Mouse (Mus musculus) liver, embryonic 14.5 days (tissue): ENCODE measurements around the gene Gm4869. TPM values are rescaled to one million over a fixed set of nuclear protein-coding genes. Genes with fewer than 3 reads are reported as not detected.

ENCODE experiments used
- ATAC-seq: fragments of 200-750 bp; cut with Nextera tagmentation; 2 replicates; pipeline ENCODE4 v1.8.0; 2017; ENCODE audit warnings: moderate number of reproducible peaks, mild to moderate bottlenecking, moderate library complexity; ENCODE audit not compliant: insufficient read depth
- DNase-seq, 3 experiments: peaks; one replicate each; pipeline ENCODE4 v3.0.0-alpha.2; 2012 to 2013; ENCODE audit warnings: low read depth in 3 of 3, low spot score in 3 of 3
- H3K27ac ChIP-seq: fragments of 300-500 bp; sonication (generic); 2 replicates; pipeline ENCODE4 v1.5.1; 2014; ENCODE audit warnings: moderate library complexity, mild to moderate bottlenecking, control low read depth, inconsistent platforms
- H3K27me3 ChIP-seq: fragments of 300-500 bp; sonication (generic); 2 replicates; pipeline ENCODE4 v1.6.1; 2014; ENCODE audit warnings: mild to moderate bottlenecking, low read length, moderate library complexity; ENCODE audit not compliant: control insufficient read depth, insufficient read depth
- H3K36me3 ChIP-seq: fragments of 300-500 bp; sonication (generic); replicated peaks from 2 replicates; pipeline ENCODE4 v1.6.1; 2014; ENCODE audit warnings: low read depth; ENCODE audit not compliant: control insufficient read depth, insufficient read depth
- H3K4me1 ChIP-seq, 2 experiments: fragments of 200-500 bp in 1 of 2; fragments of 300-500 bp in 1 of 2; sonication (generic) in 1 of 2; replicated peaks; 2 replicates each; pipeline ENCODE4 v1.6.1; 2012 to 2014; ENCODE audit warnings: antibody characterized with exemption in 1 of 2, inconsistent platforms in 1 of 2, low read length in 1 of 2; ENCODE audit not compliant: control insufficient read depth in 2 of 2, insufficient read depth in 2 of 2
- H3K4me2 ChIP-seq: fragments of 300-500 bp; sonication (generic); 2 replicates; pipeline ENCODE4 v1.6.1; 2014; ENCODE audit warnings: low read depth, mild to moderate bottlenecking, control low read depth, moderate library complexity
- H3K4me3 ChIP-seq, 2 experiments: fragments of 200-500 bp in 1 of 2; fragments of 300-500 bp in 1 of 2; sonication (generic) in 1 of 2; 2 replicates each; pipeline ENCODE4 v1.5.1; 2012 to 2014; ENCODE audit warnings: low read depth in 2 of 2, low read length in 2 of 2, mild to moderate bottlenecking in 2 of 2, control low read depth in 1 of 2, inconsistent platforms in 1 of 2, moderate library complexity in 1 of 2; ENCODE audit not compliant: insufficient read depth in 1 of 2
- H3K9ac ChIP-seq: fragments of 300-500 bp; sonication (generic); replicated peaks from 2 replicates; pipeline ENCODE4 v1.6.1; 2014; ENCODE audit warnings: mild to moderate bottlenecking, control low read depth, moderate library complexity
- H3K9me3 ChIP-seq: fragments of 300-500 bp; sonication (generic); 2 replicates; pipeline ENCODE4 v1.6.1; 2016; ENCODE audit warnings: low read length, mixed read lengths; ENCODE audit not compliant: control insufficient read depth
- CTCF ChIP-seq: IDR thresholded peaks from 2 replicates; pipeline ENCODE4 v1.5.1; 2016; ENCODE audit warnings: antibody characterized with exemption, low read depth, control low read depth
- EP300 ChIP-seq: IDR thresholded peaks from 2 replicates; pipeline ENCODE4 v1.6.1; 2016; ENCODE audit warnings: antibody characterized with exemption, low read depth
- WGBS: fragments of 180-500 bp; shearing (Covaris S2); extraction: QIAGEN DNeasy Blood & Tissue Kit; methylation state at CpG from one replicate; pipeline ENCODE4 v1.1.7; 2014; ENCODE audit not compliant: insufficient replicate concordance; 5-methylcytosine and 5-hydroxymethylcytosine counted together
- polyA plus RNA-seq, 2 experiments: library from polyadenylated mRNA; depleted of rRNA in 1 of 2; stranded (reverse) in 1 of 2; unstranded in 1 of 2; fragments of >200 nt; fragmentation: Nextera tagmentation in 1 of 2; extraction: Ambion mirVana in 1 of 2; gene quantifications; 2 replicates each; pipeline versions ENCODE4 v1.2.1 to v1.2.3; 2012 to 2014

Gene Gm4869
- polyA plus RNA-seq, 2 experiments: 0.01 TPM; not detected in 1

DNA sequence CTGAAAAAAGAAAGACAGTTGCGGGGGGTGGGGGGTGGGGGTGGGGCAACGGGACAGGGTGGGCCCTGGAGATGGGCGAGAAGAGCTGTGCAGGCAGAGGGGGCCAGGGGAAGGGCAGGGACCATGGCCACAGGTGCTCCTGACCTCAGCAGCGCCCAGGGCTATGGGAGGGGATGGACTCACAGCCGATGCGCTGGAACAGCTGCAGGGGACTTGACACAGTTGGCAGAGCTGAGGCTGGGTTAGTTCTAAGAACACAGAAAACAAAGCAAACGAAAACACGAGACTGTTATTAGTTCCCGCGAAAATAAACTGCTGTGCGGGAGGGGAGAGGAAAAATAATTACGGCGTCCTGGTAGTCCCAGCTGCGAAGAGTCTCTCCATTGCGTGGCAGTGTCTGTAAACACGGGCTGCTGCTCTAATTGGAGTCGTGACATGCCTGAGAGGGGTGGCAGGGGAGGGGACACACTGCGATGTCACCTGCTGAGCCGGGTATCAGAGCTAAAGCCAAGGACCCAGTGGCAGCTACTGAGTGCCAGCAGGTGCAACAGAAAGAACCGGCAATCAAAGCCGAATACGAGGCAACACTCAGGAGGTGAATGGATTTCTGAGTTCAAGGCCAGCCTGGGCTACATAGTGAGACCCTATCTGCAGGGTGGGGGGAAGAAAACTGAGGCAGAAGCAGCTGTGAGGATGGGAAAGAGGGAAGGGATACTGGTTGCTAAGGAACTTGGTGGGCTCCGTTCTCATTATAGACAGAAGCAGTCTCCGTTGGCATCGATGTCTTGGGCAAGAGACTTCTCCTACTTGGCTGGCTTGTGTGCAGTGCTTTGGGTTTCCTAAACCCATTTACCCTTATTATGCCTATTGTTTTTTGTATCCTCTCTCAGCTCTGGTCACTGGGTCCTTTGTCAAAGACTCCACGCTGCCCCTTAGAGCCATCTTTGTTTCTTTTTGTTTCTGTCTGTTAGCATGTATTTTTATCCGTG lies 64.9 kb downstream of the Gm4869 start:
- ATAC-seq (no peak), DNase-seq (no peak)
- no peaks in the 10 kb centered on the region for H3K27me3 ChIP-seq
- no peaks in the 10 kb centered on the region for H3K36me3 ChIP-seq
- no peaks in the 10 kb centered on the region for H3K9me3 ChIP-seq
- no peak overlapping the region for H3K4me2 ChIP-seq
- H3K27ac ChIP-seq: no peak overlapping the region
- TF ChIP-seq EP300 (no peak), CTCF (no peak)
- H3K9ac ChIP-seq: no peak overlapping the region
- H3K4me1 ChIP-seq: peaks cover 8 to 54% of the 10 kb centered on the region in 2 experiments
- H3K4me3 ChIP-seq: no peak overlapping the region
- WGBS: 69% methylated on average over 27 of the region's 27 CpGs

DNA sequence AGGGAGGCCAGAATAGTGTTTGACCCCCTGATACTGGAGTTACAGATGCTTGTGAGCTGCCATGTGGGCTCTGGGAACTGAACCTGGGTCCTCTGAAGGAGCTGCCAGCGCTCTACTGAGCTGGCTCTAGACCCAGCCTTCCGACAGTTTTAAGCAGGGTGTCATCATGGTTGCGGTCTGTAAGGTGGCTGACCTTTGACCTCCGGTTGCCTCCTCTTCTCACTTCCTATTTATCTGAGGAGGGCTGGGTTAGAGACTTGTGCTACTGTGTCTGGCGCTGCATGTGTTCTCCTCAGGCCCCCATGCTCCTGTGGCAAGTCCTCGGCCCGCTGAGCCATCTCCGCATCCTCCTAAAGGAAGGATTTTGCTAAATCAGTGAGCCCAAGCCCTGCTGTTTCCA lies 68.5 kb downstream of the Gm4869 start:
- peaks cover 0 to 33% of the 10 kb centered on the region in 2 experiments for H3K4me1 ChIP-seq
- no peak overlapping the region for H3K4me3 ChIP-seq
- H3K27ac ChIP-seq: no peak overlapping the region
- DNase-seq (no peak), ATAC-seq (no peak)
- no peaks in the 10 kb centered on the region for H3K36me3 ChIP-seq
- H3K9me3 ChIP-seq: no peaks in the 10 kb centered on the region
- no peak overlapping the region for H3K9ac ChIP-seq
- H3K27me3 ChIP-seq: no peaks in the 10 kb centered on the region
- WGBS: 65% methylated on average over 8 of the region's 8 CpGs
- H3K4me2 ChIP-seq: no peak overlapping the region
- TF ChIP-seq CTCF: no peak
- TF ChIP-seq EP300: no peak

DNA sequence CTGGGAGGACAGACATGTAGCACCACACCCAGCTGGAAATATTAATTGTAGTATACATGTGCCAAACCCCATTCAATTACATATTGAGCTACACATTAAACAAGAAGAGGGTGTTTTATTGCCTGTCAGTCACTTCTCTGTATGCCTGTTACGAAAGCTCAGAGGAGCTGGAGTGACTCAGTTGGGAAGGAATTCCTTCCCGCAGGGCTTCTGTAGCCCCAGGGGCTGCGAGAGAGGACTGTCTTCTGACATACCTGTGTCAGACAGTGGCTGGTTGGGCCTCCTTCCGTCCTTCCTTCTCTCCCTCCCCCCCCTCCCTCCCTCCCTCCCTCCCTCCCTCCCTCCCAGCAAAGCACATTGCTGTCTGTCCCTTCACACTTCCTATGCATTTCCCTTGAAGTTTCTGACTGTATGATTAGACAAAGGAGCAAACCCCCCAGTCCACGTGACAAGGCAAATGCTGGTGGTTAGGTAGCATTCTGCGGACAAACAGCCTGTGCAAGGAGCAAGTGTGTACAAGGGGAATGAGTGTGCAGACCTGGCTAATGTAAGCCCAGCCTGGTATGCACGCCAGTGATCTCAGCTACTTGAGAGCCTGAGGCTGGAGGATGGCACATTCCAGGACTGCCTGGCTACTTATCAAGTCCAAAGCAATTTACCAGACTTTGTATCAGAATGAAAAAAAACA lies 69.5 kb downstream of the Gm4869 start:
- Histone ChIP-seq H3K9ac (no peak overlapping the region), H3K4me1 (peaks cover 0 to 27% of the 10 kb centered on the region in 2 experiments; a peak in 3 of 4 replicates), H3K27ac (no peak overlapping the region), H3K4me2 (no peak overlapping the region), H3K9me3 (no peaks in the 10 kb centered on the region), H3K27me3 (no peaks in the 10 kb centered on the region), H3K4me3 (no peak overlapping the region), H3K36me3 (no peaks in the 10 kb centered on the region)
- no peak for TF ChIP-seq CTCF
- no peak for TF ChIP-seq EP300
- ATAC-seq: no peak
- WGBS: 26% methylated on average over 7 of the region's 7 CpGs
- DNase-seq: no peak

DNA sequence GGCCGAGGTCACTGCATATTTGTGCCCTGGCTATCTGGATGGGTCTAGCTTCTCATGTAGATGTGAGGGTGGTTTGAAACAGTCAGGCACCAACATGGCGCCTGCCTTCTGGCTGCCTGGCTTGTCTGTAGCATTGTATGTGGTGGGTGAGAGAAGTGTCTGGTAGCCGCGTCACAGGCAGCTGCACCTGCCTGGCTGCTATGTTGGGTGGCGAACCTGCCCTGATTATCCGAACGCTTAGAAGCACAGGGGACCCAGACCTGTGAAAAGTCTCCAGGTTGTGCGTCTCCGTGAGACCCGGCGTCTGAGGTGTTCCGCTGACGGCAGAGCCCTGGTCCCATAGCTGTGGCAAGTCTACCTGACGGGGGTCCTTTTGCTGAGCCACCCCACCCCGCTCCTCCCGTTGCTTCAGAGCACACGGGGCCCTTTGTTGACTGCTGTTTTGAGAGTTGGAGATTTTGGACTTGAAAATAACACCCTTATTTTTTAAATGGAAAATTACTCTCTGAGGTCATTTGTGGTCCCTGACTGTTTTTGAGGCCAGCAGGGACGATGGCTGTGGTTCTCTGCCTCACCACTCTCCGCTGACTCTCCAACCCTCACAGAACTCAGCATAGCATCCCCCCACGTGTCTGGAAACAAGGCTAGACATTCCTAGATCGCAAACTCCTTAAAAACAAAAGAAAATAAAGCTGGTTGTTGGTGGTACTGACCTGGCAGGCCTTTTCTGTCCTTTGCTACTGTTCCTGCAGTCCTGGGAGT lies 71.9 kb downstream of the Gm4869 start:
- no peak for ATAC-seq
- no peaks in the 10 kb centered on the region for H3K36me3 ChIP-seq
- no peaks in the 10 kb centered on the region for H3K9me3 ChIP-seq
- no peak overlapping the region for H3K9ac ChIP-seq
- no peak for DNase-seq
- H3K4me3 ChIP-seq: no peak overlapping the region
- TF ChIP-seq EP300: no peak
- no peak for TF ChIP-seq CTCF
- H3K27me3 ChIP-seq: no peaks in the 10 kb centered on the region
- H3K27ac ChIP-seq: no peak overlapping the region
- no peak overlapping the region for H3K4me2 ChIP-seq
- peaks cover 0 to 27% of the 10 kb centered on the region in 2 experiments; a peak in 3 of 4 replicates for H3K4me1 ChIP-seq
- WGBS: 79% methylated on average over 21 of the region's 21 CpGs

DNA sequence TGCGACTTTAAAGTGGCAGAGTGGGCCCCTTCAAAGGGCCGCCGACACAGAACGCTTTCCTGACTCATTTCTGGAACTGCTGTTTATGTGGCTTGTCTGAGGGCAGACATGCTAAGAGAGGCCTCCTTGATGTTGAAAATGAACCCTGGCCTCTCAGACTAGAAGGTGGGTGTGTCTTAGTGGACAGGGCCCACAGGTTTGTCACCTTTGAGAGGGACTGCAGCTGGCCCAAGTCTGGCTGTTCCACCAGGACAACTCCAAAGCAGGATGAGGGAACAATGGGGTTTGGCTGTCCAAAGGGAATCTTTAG lies 72.4 kb downstream of the Gm4869 start:
- DNase-seq (no peak), ATAC-seq (no peak)
- Histone ChIP-seq H3K4me2 (no peak overlapping the region), H3K9me3 (no peaks in the 10 kb centered on the region), H3K4me3 (no peak overlapping the region), H3K27me3 (no peaks in the 10 kb centered on the region), H3K9ac (no peak overlapping the region), H3K4me1 (peaks cover 0 to 27% of the 10 kb centered on the region in 2 experiments; a peak in 3 of 4 replicates), H3K36me3 (no peaks in the 10 kb centered on the region), H3K27ac (no peak overlapping the region)
- TF ChIP-seq EP300: no peak
- no peak for TF ChIP-seq CTCF
- 66% methylated on average over 4 of the region's 4 CpGs for WGBS
